Mouse (Mus musculus) heart, postnatal 0 days (tissue): Measurements from ENCODE around the gene Rassf5. TPM values are rescaled to one million over a fixed set of nuclear protein-coding genes. Genes with fewer than 3 reads are reported as not detected.
A peak's percentile ranks its signal among the peaks of the same experiment; 100 is the strongest.

Experiments used
- ATAC-seq: fragments of 200-750 bp; cut with Nextera tagmentation; 2 replicates; pipeline ENCODE4 v1.8.0; 2017; ENCODE audit warnings: low read depth, moderate number of reproducible peaks, moderate library complexity; ENCODE audit not compliant: insufficient read depth
- DNase-seq: peaks from one replicate; pipeline ENCODE4 v3.0.0-alpha.2; 2016; ENCODE audit warnings: low spot score
- H3K27ac ChIP-seq: fragments of 300-500 bp; sonication (generic); 2 replicates; pipeline ENCODE4 v1.5.1; 2014; ENCODE audit warnings: low read depth, mild to moderate bottlenecking
- H3K27me3 ChIP-seq: fragments of 300-500 bp; sonication (generic); 2 replicates; pipeline ENCODE4 v1.6.1; 2014; ENCODE audit warnings: low read length, mixed read lengths; ENCODE audit not compliant: control insufficient read depth, insufficient read depth
- H3K36me3 ChIP-seq: fragments of 300-500 bp; sonication (generic); replicated peaks from 2 replicates; pipeline ENCODE4 v1.6.1; 2014; ENCODE audit warnings: low read length, mixed read lengths; ENCODE audit not compliant: control insufficient read depth, insufficient read depth
- H3K4me1 ChIP-seq: fragments of 300-500 bp; sonication (generic); 2 replicates; pipeline ENCODE4 v1.6.1; 2014; ENCODE audit warnings: antibody characterized with exemption; ENCODE audit not compliant: control insufficient read depth, insufficient read depth
- H3K4me2 ChIP-seq: fragments of 300-500 bp; sonication (generic); 2 replicates; pipeline ENCODE4 v1.6.1; 2014; ENCODE audit warnings: low read depth, mild to moderate bottlenecking, low read length, moderate library complexity
- H3K4me3 ChIP-seq: fragments of 300-500 bp; sonication (generic); 2 replicates; pipeline ENCODE4 v1.5.1; 2014; ENCODE audit warnings: low read depth, low read length
- H3K9ac ChIP-seq: fragments of 300-500 bp; sonication (generic); replicated peaks from 2 replicates; pipeline ENCODE4 v1.6.1; 2014; ENCODE audit warnings: low read depth, low read length, mixed read lengths
- H3K9me3 ChIP-seq: fragments of 300-500 bp; sonication (generic); replicated peaks from 2 replicates; pipeline ENCODE4 v1.6.1; 2016; ENCODE audit warnings: low read length; ENCODE audit not compliant: control insufficient read depth
- CTCF ChIP-seq: IDR thresholded peaks from 2 replicates; pipeline ENCODE4 v1.5.1; 2016; ENCODE audit warnings: antibody characterized with exemption, control low read depth, low read depth
- EP300 ChIP-seq: IDR thresholded peaks from 2 replicates; pipeline ENCODE4 v1.6.1; 2016; ENCODE audit warnings: antibody characterized with exemption, low read depth
- WGBS: fragments of 180-500 bp; shearing (Covaris S2); extraction: QIAGEN DNeasy Blood & Tissue Kit; methylation state at CpG from one replicate; pipeline ENCODE4 v1.1.7; 2014; 5-methylcytosine and 5-hydroxymethylcytosine counted together
- polyA plus RNA-seq: library from polyadenylated mRNA; unstranded; fragments of >200 nt; fragmentation: Nextera tagmentation; extraction: Ambion mirVana; gene quantifications from 2 replicates; pipeline ENCODE4 v1.2.1, GENCODE M21; 2015
- total RNA-seq: library from RNA; depleted of rRNA; stranded (reverse); fragments of >200 nt; gene quantifications from 2 replicates; pipeline ENCODE4 v1.2.3, GENCODE M21; 2014; ENCODE audit warnings: low replicate concordance

The Rassf5 gene
- total and polyA plus RNA-seq, 2 experiments from 2014 or later: 3.3 TPM

GRCm38 (mm10) chr1:131246433-131247395, 1.7 kb upstream of the Rassf5 start:
- peaks cover 11% of the 10 kb centered on the region; the same call in 1 of the 2 replicates for H3K27me3 ChIP-seq
- TF ChIP-seq CTCF (peak; percentile 73), EP300 (peak; percentile 22; the same call in 1 of the 2 replicates)
- peak; percentile 47 for ATAC-seq
- H3K9ac ChIP-seq: peak overlapping the region; percentile 32; the same call in 1 of the 2 replicates
- H3K4me3 ChIP-seq: peak overlapping the region; percentile 77
- peak; percentile 72 for DNase-seq
- H3K4me2 ChIP-seq: peak overlapping the region; percentile 99
- H3K9me3 ChIP-seq: no peaks in the 10 kb centered on the region
- 1% methylated on average over 7 of the region's 7 CpGs for WGBS
- no peaks in the 10 kb centered on the region for H3K36me3 ChIP-seq
- H3K27ac ChIP-seq: no peak overlapping the region
- H3K4me1 ChIP-seq: peaks cover 6% of the 10 kb centered on the region; the same call in 1 of the 2 replicates

GRCm38 (mm10) chr1:131245926-131246325, 868 bp upstream of the Rassf5 start:
- H3K27ac ChIP-seq: no peak overlapping the region
- H3K4me2 ChIP-seq: peak overlapping the region; percentile 99
- TF ChIP-seq CTCF (peak; percentile 36), EP300 (no peak)
- no peaks in the 10 kb centered on the region for H3K36me3 ChIP-seq
- DNase-seq: no peak
- H3K27me3 ChIP-seq: peaks cover 11% of the 10 kb centered on the region; the same call in 1 of the 2 replicates
- 0 out of 2 replicates have a peak overlapping the region, but pooled peaks have one; percentile 59 for H3K9ac ChIP-seq
- peak; percentile 57 for ATAC-seq
- H3K9me3 ChIP-seq: no peaks in the 10 kb centered on the region
- WGBS: 8% methylated on average over 9 of the region's 9 CpGs
- peak overlapping the region; percentile 77 for H3K4me3 ChIP-seq
- H3K4me1 ChIP-seq: peaks cover 6% of the 10 kb centered on the region; the same call in 1 of the 2 replicates

- Histone ChIP-seq H3K36me3 (no peaks in the 10 kb centered on the region), H3K27me3 (peaks cover 11% of the 10 kb centered on the region; the same call in 1 of the 2 replicates), H3K9ac (peak overlapping the region; percentile 59), H3K27ac (no peak overlapping the region), H3K4me2 (peak overlapping the region; percentile 99), H3K9me3 (no peaks in the 10 kb centered on the region), H3K4me1 (peaks cover 10% of the 10 kb centered on the region), H3K4me3 (peak overlapping the region; percentile 77)
- TF ChIP-seq EP300 (no peak), CTCF (no peak)
- no peak for DNase-seq
- 2% methylated on average over 57 of the region's 57 CpGs for WGBS
- ATAC-seq: peak; percentile 16
Measured at GRCm38 (mm10) chr1:131244536-131245088, 446 bp downstream of the Rassf5 start.

GRCm38 (mm10) chr1:131242956-131243355, 2.1 kb downstream of the Rassf5 start:
- Histone ChIP-seq H3K9ac (no peak overlapping the region), H3K27ac (no peak overlapping the region), H3K36me3 (no peaks in the 10 kb centered on the region), H3K4me3 (no peak overlapping the region), H3K9me3 (no peaks in the 10 kb centered on the region), H3K4me1 (peaks cover 17% of the 10 kb centered on the region), H3K27me3 (peaks cover 11% of the 10 kb centered on the region; the same call in 1 of the 2 replicates), H3K4me2 (no peak overlapping the region)
- 65% methylated on average over 6 of the region's 6 CpGs for WGBS
- DNase-seq (no peak), ATAC-seq (no peak)
- no peak for TF ChIP-seq EP300
- TF ChIP-seq CTCF: no peak

GRCm38 (mm10) chr1:131239576-131240193, 5.4 kb downstream of the Rassf5 start:
- H3K27ac ChIP-seq: 0 out of 2 replicates have a peak overlapping the region, but pooled peaks have one; percentile 39
- no peak overlapping the region for H3K4me3 ChIP-seq
- no peaks in the 10 kb centered on the region for H3K36me3 ChIP-seq
- H3K9ac ChIP-seq: no peak overlapping the region
- no peak for TF ChIP-seq EP300
- TF ChIP-seq CTCF: no peak
- no peak overlapping the region for H3K4me2 ChIP-seq
- no peak for ATAC-seq
- H3K9me3 ChIP-seq: no peaks in the 10 kb centered on the region
- peaks cover 10% of the 10 kb centered on the region for H3K4me1 ChIP-seq
- 82% methylated on average over 12 of the region's 12 CpGs for WGBS
- DNase-seq: no peak
- H3K27me3 ChIP-seq: peaks cover 10% of the 10 kb centered on the region; the same call in 1 of the 2 replicates
